Comparison of ENCODE assay signal across 8 mouse cellular contexts in genomic region chr3:14667126-14667525, GRCm38 (mm10). TPM values are rescaled to one million over a fixed set of nuclear protein-coding genes. Genes with fewer than 3 reads are reported as not detected.
DNase-seq lines count a peak whose midpoint lies in the region; ATAC-seq and TF ChIP-seq lines count a peak whose summit lies in the region.
"Had no signal": no experiment of that assay in that cellular context is flagged by ENCODE, and none has a peak within 500 bp of the region (broad histone marks: within the 10 kb centered on the region; RNA-seq: fewer than 3 reads in every experiment).

No protein-coding gene starts in this region.

- ATAC-seq in midbrain, embryonic 11.5 days (ENCODE audit: low FRiP score): peak; percentile 59; the same call in 1 of the 2 replicates
- ATAC-seq in midbrain, embryonic 16.5 days: no peak
- peak; percentile 94 to 95 for ATAC-seq in hematopoietic stem cell, adult 5-6 weeks (replicated peaks in 1 of 2; ENCODE audit: insufficient read depth in 1 of 2, low FRiP score in 2 of 2, low TSS enrichment in 1 of 2, low read depth in 1 of 2, poor library complexity in 2 of 2, severe bottlenecking in 2 of 2)

- no peaks in the 10 kb centered on the region for H3K9me3 ChIP-seq in midbrain, embryonic 11.5 days (ENCODE audit: control insufficient read depth, low read length)
- H3K9me3 ChIP-seq in midbrain, embryonic 16.5 days (replicated peaks; ENCODE audit: control insufficient read depth, low read length, poor library complexity, severe bottlenecking): no peaks in the 10 kb centered on the region

- TF ChIP-seq CTCF in cerebellum, adult 2 months (IDR thresholded peaks at IDR 0.05; ENCODE audit: borderline replicate concordance, insufficient read depth, low read depth, low read length): peak; percentile 44; the same call in 1 of the 2 replicates

- no peak overlapping the region for H3K4me3 ChIP-seq in midbrain, embryonic 11.5 days (ENCODE audit: low read depth, low read length)
- H3K4me3 ChIP-seq in midbrain, embryonic 16.5 days (ENCODE audit: low read depth, low read length): no peak overlapping the region
- H3K4me3 ChIP-seq in cerebellum, adult 2 months (replicated peaks; ENCODE audit: insufficient read depth, low read depth, low read length): no peak overlapping the region
- H3K4me3 ChIP-seq: myocyte had no signal

- DNase-seq in midbrain, embryonic 11.5 days (ENCODE audit: low spot score, missing footprints): peak; percentile 90
- DNase-seq in NIH3T3 (ENCODE audit: low read depth): peak; percentile 77
- peak; percentile 10 to 20 for DNase-seq in cerebellum, adult 2 months
- DNase-seq in left cerebral cortex, postnatal 14 days (ENCODE audit: low spot score in 2 of 2): peak; percentile 31 to 49
- DNase-seq in ovary, postnatal 14 days (ENCODE audit: low spot score): peak; percentile 42

- H3K27ac ChIP-seq in midbrain, embryonic 11.5 days (ENCODE audit: low read depth, low read length): no peak overlapping the region
- no peak overlapping the region for H3K27ac ChIP-seq in midbrain, embryonic 16.5 days (ENCODE audit: low read length)
- no peak overlapping the region for H3K27ac ChIP-seq in cerebellum, adult 2 months (ENCODE audit: insufficient read depth, low read length)

- H3K9ac ChIP-seq in midbrain, embryonic 11.5 days (ENCODE audit: low read length): no peak overlapping the region
- no peak overlapping the region for H3K9ac ChIP-seq in midbrain, embryonic 16.5 days (ENCODE audit: low read depth, low read length)

- WGBS in midbrain, embryonic 11.5 days: 62% methylated on average over 2 of the region's 2 CpGs
- 55% methylated on average over 2 of the region's 2 CpGs for WGBS in midbrain, embryonic 16.5 days
- WGBS in cerebellum, adult 2 months: 54% methylated on average over 2 of the region's 2 CpGs

- no peak for TF ChIP-seq POLR2A in cerebellum, adult 2 months (IDR thresholded peaks at IDR 0.05; ENCODE audit: borderline replicate concordance, insufficient read depth, low read length)

- intact Hi-C loops in left cerebral cortex, postnatal 14 days (cut with DNase I): loop anchor here (10.0 kb wide), 1 partner anchor 282 kb away; no protein-coding TSS in a partner anchor

- no peaks in the 10 kb centered on the region for H3K27me3 ChIP-seq in midbrain, embryonic 11.5 days (ENCODE audit: control insufficient read depth, insufficient read depth, low read length)
- no peaks in the 10 kb centered on the region for H3K27me3 ChIP-seq in midbrain, embryonic 16.5 days (ENCODE audit: control insufficient read depth, insufficient read depth, low read depth, low read length)
- no peaks in the 10 kb centered on the region for H3K27me3 ChIP-seq in cerebellum, adult 2 months (ENCODE audit: control insufficient read depth, insufficient read depth, low read length)

- H3K4me1 ChIP-seq in midbrain, embryonic 11.5 days (ENCODE audit: control insufficient read depth, insufficient read depth, low read length): no peaks in the 10 kb centered on the region
- H3K4me1 ChIP-seq in midbrain, embryonic 16.5 days (ENCODE audit: control insufficient read depth, insufficient read depth, low read length): no peaks in the 10 kb centered on the region
- H3K4me1 ChIP-seq in cerebellum, adult 2 months (ENCODE audit: control insufficient read depth, insufficient read depth, low read length): no peaks in the 10 kb centered on the region

- no peaks in the 10 kb centered on the region for H3K36me3 ChIP-seq in midbrain, embryonic 11.5 days (ENCODE audit: control insufficient read depth, insufficient read depth, low read length)
- H3K36me3 ChIP-seq in midbrain, embryonic 16.5 days (ENCODE audit: control insufficient read depth, insufficient read depth, low read length): no peaks in the 10 kb centered on the region

- H3K4me2 ChIP-seq in midbrain, embryonic 11.5 days: no peak overlapping the region
- H3K4me2 ChIP-seq in midbrain, embryonic 16.5 days (ENCODE audit: low read length): no peak overlapping the region

RNA-seq across cellular contexts. Expression of gene Car13, which starts 25.6 kb away (rescaled TPM):
- 2.9 and 3.4 TPM in 2 replicates for polyA plus RNA-seq in midbrain, embryonic 11.5 days (2014; fragmentation: Nextera tagmentation; extraction: Ambion mirVana)
- polyA plus RNA-seq in midbrain, embryonic 16.5 days (2015; fragmentation: Nextera tagmentation; extraction: Ambion mirVana): 0.70 and 1.2 TPM in 2 replicates
- 3.6 TPM in 2 replicates for polyA plus RNA-seq in cerebellum, adult 2 months (2012; rRNA removed)
- 7.4 and 7.6 TPM in 2 replicates for total RNA-seq in hematopoietic stem cell, adult 5-6 weeks (2017)
- total RNA-seq in left cerebral cortex, postnatal 14 days (2021): 1 to 10 TPM in 1 of 2 experiments, under 1 TPM in 1; 0.93 to 2.0 TPM

RNA-seq across cellular contexts. Expression of gene 1810022K09Rik, which starts 56.0 kb away (rescaled TPM):
- 521 and 592 TPM in 2 replicates for polyA plus RNA-seq in midbrain, embryonic 11.5 days (2014; fragmentation: Nextera tagmentation; extraction: Ambion mirVana)
- 328 and 344 TPM in 2 replicates for polyA plus RNA-seq in midbrain, embryonic 16.5 days (2015; fragmentation: Nextera tagmentation; extraction: Ambion mirVana)
- 71.0 and 81.2 TPM in 2 replicates for polyA plus RNA-seq in cerebellum, adult 2 months (2012; rRNA removed)
- 440 and 868 TPM in 2 replicates for total RNA-seq in hematopoietic stem cell, adult 5-6 weeks (2017)
- 10 to 100 TPM; 76.5 to 96.7 TPM for total RNA-seq in left cerebral cortex, postnatal 14 days (2021)

Comparison
In these comparisons a context has a peak if more than half of its experiments do, and no peak if none do; other contexts are left out.
1. DNase-seq: peak in every context shown above with its lines; median percentile 90 in midbrain, embryonic 11.5 days; 77 in NIH3T3; 42 in ovary, postnatal 14 days; 40 in left cerebral cortex, postnatal 14 days; 15 in cerebellum, adult 2 months.